Mouse (Mus musculus) MEL (cell line): Measurements from ENCODE around the gene Etv5. TPM values are rescaled to one million over a fixed set of nuclear protein-coding genes. Genes with fewer than 3 reads are reported as not detected.

Experiments used
- DNase-seq: peaks from one replicate; pipeline ENCODE4 v3.0.0; 2011; ENCODE audit warnings: low read depth, low spot score
- H3K27ac ChIP-seq: 2 replicates; pipeline ENCODE4 v1.5.1; 2012; ENCODE audit warnings: low read depth, mild to moderate bottlenecking, control low read depth, low read length, moderate library complexity; ENCODE audit not compliant: control insufficient read depth
- H3K27me3 ChIP-seq, 2 experiments: fragments of 150-350 bp in 1 of 2; sonication (generic) in 1 of 2; 2 replicates each; pipeline ENCODE4 v1.6.1; 2012; ENCODE audit warnings: low read length in 2 of 2, mild to moderate bottlenecking in 2 of 2, improper control_type of control experiment in 1 of 2, moderate library complexity in 1 of 2; ENCODE audit not compliant: insufficient read depth in 2 of 2, control insufficient read depth in 1 of 2
- H3K36me3 ChIP-seq, 2 experiments: 2 replicates each; pipeline ENCODE4 v1.6.1; 2012 to 2014; ENCODE audit warnings: low read length in 2 of 2, improper control_type of control experiment in 1 of 2, inconsistent platforms in 1 of 2, mild to moderate bottlenecking in 1 of 2; ENCODE audit not compliant: insufficient read depth in 2 of 2, control insufficient read depth in 1 of 2
- H3K4me1 ChIP-seq, 2 experiments: fragments of 150-350 bp in 1 of 2; sonication (generic) in 1 of 2; 2 replicates each; pipeline ENCODE4 v1.6.1; 2012; ENCODE audit warnings: low read length in 2 of 2, improper control_type of control experiment in 1 of 2, mild to moderate bottlenecking in 1 of 2; ENCODE audit not compliant: insufficient read depth in 2 of 2, control insufficient read depth in 1 of 2
- H3K4me3 ChIP-seq, 2 experiments: fragments of 150-350 bp in 1 of 2; sonication (generic) in 1 of 2; 2 replicates each; pipeline ENCODE4 v1.5.1; 2012; ENCODE audit warnings: low read depth in 2 of 2, low read length in 2 of 2, mild to moderate bottlenecking in 2 of 2, moderate library complexity in 2 of 2, control low read depth in 1 of 2, improper control_type of control experiment in 1 of 2; ENCODE audit not compliant: control insufficient read depth in 1 of 2, insufficient read depth in 1 of 2
- H3K79me2 ChIP-seq: 2 replicates; pipeline ENCODE4 v1.6.1; 2012; ENCODE audit warnings: mild to moderate bottlenecking, low read length, moderate library complexity; ENCODE audit not compliant: control insufficient read depth, poor library complexity, insufficient read depth
- H3K9ac ChIP-seq: 2 replicates; pipeline ENCODE4 v1.6.1; 2012; ENCODE audit warnings: low read depth, mild to moderate bottlenecking, control low read depth, low read length, moderate library complexity; ENCODE audit not compliant: control insufficient read depth, poor library complexity, severe bottlenecking
- H3K9me3 ChIP-seq: fragments of 150-350 bp; sonication (generic); replicated peaks from 2 replicates; pipeline ENCODE4 v1.6.1; 2012; ENCODE audit warnings: mild to moderate bottlenecking, low read length, improper control_type of control experiment, moderate library complexity; ENCODE audit not compliant: insufficient read depth
- BHLHE40 ChIP-seq: IDR thresholded peaks from 2 replicates; pipeline ENCODE4 v1.6.1; 2012; ENCODE audit warnings: low read depth, mild to moderate bottlenecking, inconsistent platforms, low read length, improper control_type of control experiment, borderline replicate concordance
- CTCF ChIP-seq, 3 experiments: IDR thresholded peaks in 2 of 3; conservative IDR thresholded peaks in 1 of 3; 2 replicates each; pipeline ENCODE4 v1.5.1; 2011 to 2012; ENCODE audit warnings: low read length in 3 of 3, low read depth in 2 of 3, mild to moderate bottlenecking in 2 of 3, improper control_type of control experiment in 1 of 3, inconsistent platforms in 1 of 3, mixed read lengths in 1 of 3, moderate library complexity in 1 of 3; ENCODE audit not compliant: control insufficient read depth in 1 of 3, insufficient read depth in 1 of 3, poor library complexity in 1 of 3, severe bottlenecking in 1 of 3
- E2F4 ChIP-seq: IDR thresholded peaks from 2 replicates; pipeline ENCODE4 v1.6.1; 2011; ENCODE audit warnings: low read depth, low read length, improper control_type of control experiment, borderline replicate concordance
- EP300 ChIP-seq, 2 experiments: IDR thresholded peaks; 2 replicates each; pipeline ENCODE4 v1.6.1; 2011; ENCODE audit warnings: improper control_type of control experiment in 2 of 2, low read length in 2 of 2, low read depth in 1 of 2, mild to moderate bottlenecking in 1 of 2
- ETS1 ChIP-seq: IDR thresholded peaks from 2 replicates; pipeline ENCODE4 v1.6.1; 2012; ENCODE audit warnings: low read depth, mild to moderate bottlenecking, inconsistent platforms, low read length, improper control_type of control experiment, moderate library complexity
- GATA1 ChIP-seq: IDR thresholded peaks from 2 replicates; pipeline ENCODE4 v1.6.1; 2011; ENCODE audit warnings: low read depth, low read length, improper control_type of control experiment
- JUND ChIP-seq: IDR thresholded peaks from 2 replicates; pipeline ENCODE4 v1.6.1; 2011; ENCODE audit warnings: low read depth, mild to moderate bottlenecking, improper control_type of control experiment, low read length
- KAT2A ChIP-seq: conservative IDR thresholded peaks from 2 replicates; pipeline ENCODE4 v1.6.1; 2012; ENCODE audit warnings: low read depth, low read length, improper control_type of control experiment, inconsistent platforms
- MAZ ChIP-seq: IDR thresholded peaks from 2 replicates; pipeline ENCODE4 v1.6.1; 2012; ENCODE audit warnings: low read depth, mild to moderate bottlenecking, inconsistent platforms, low read length, improper control_type of control experiment
- MEF2A ChIP-seq: IDR thresholded peaks from 2 replicates; pipeline ENCODE4 v1.6.1; 2014; ENCODE audit warnings: low read depth, mild to moderate bottlenecking, inconsistent platforms, low read length, improper control_type of control experiment; ENCODE audit not compliant: poor library complexity, insufficient replicate concordance, severe bottlenecking; ENCODE audit errors: extremely low read depth
- MXI1 ChIP-seq: IDR thresholded peaks from 2 replicates; pipeline ENCODE4 v1.6.1; 2011; ENCODE audit warnings: mild to moderate bottlenecking, low read depth, low read length, improper control_type of control experiment
- MYB ChIP-seq: IDR thresholded peaks from 2 replicates; pipeline ENCODE4 v1.6.1; 2011; ENCODE audit warnings: mild to moderate bottlenecking, low read depth, low read length, improper control_type of control experiment
- MYC ChIP-seq: IDR thresholded peaks from 2 replicates; pipeline ENCODE4 v1.6.1; 2011; ENCODE audit warnings: low read depth, mild to moderate bottlenecking, low read length, improper control_type of control experiment, moderate library complexity
- NRF1 ChIP-seq: IDR thresholded peaks from 2 replicates; pipeline ENCODE4 v1.6.1; 2014; ENCODE audit warnings: low read depth, mild to moderate bottlenecking, inconsistent platforms, low read length, improper control_type of control experiment, moderate library complexity; ENCODE audit not compliant: poor library complexity, insufficient read depth, severe bottlenecking
- POLR2AphosphoS5 ChIP-seq: IDR thresholded peaks from 2 replicates; pipeline ENCODE4 v1.6.1; 2012; ENCODE audit warnings: low read depth, borderline replicate concordance, mild to moderate bottlenecking, inconsistent platforms, low read length, moderate library complexity, mixed read lengths
- RAD21 ChIP-seq: IDR thresholded peaks from 2 replicates; pipeline ENCODE4 v1.6.1; 2011; ENCODE audit warnings: mild to moderate bottlenecking, low read depth, low read length, improper control_type of control experiment
- RCOR1 ChIP-seq: IDR thresholded peaks from 2 replicates; pipeline ENCODE4 v1.6.1; 2012; ENCODE audit warnings: low read depth, mild to moderate bottlenecking, inconsistent platforms, low read length, improper control_type of control experiment
- SMC3 ChIP-seq: IDR thresholded peaks from 2 replicates; pipeline ENCODE4 v1.6.1; 2011; ENCODE audit warnings: low read depth, low read length, improper control_type of control experiment
- TAL1 ChIP-seq: IDR thresholded peaks from 2 replicates; pipeline ENCODE4 v1.6.1; 2012; ENCODE audit warnings: mild to moderate bottlenecking, inconsistent platforms, low read length, moderate library complexity, mixed read lengths
- USF1 ChIP-seq: IDR thresholded peaks from 2 replicates; pipeline ENCODE4 v1.6.1; 2014; ENCODE audit warnings: low read depth, mild to moderate bottlenecking, inconsistent platforms, low read length, improper control_type of control experiment, moderate library complexity
- USF2 ChIP-seq, 2 experiments: IDR thresholded peaks; 2 replicates each; pipeline ENCODE4 v1.6.1; 2011 to 2012; ENCODE audit warnings: improper control_type of control experiment in 2 of 2, low read length in 2 of 2, borderline replicate concordance in 1 of 2, inconsistent platforms in 1 of 2, low read depth in 1 of 2, mild to moderate bottlenecking in 1 of 2; ENCODE audit not compliant: insufficient read depth in 1 of 2
- ZKSCAN1 ChIP-seq: IDR thresholded peaks from 2 replicates; pipeline ENCODE4 v1.6.1; 2012; ENCODE audit warnings: low read depth, mild to moderate bottlenecking, inconsistent platforms, low read length, improper control_type of control experiment, moderate library complexity
- polyA plus RNA-seq, 2 experiments: library from polyadenylated mRNA; stranded (reverse) in 1 of 2; unstranded in 1 of 2; fragments of >175 nt in 1 of 2; fragments of >200 nt in 1 of 2; gene quantifications; 2 replicates each; pipeline versions ENCODE4 v1.2.1 to v1.2.4; 2012; ENCODE audit warnings: low replicate concordance in 2 of 2, low read depth in 1 of 2; ENCODE audit not compliant: insufficient read length in 2 of 2, insufficient read depth in 1 of 2, missing spikeins in 1 of 2
- total RNA-seq: library from RNA; depleted of rRNA; stranded (reverse); fragments of 300-350 nt; gene quantifications from 2 replicates; pipeline ENCODE4 v1.2.3, GENCODE M21; 2012

Etv5 gene
- total and polyA plus RNA-seq, 3 experiments = 8.2 to 18.3 TPM; not detected in 1

DNA sequence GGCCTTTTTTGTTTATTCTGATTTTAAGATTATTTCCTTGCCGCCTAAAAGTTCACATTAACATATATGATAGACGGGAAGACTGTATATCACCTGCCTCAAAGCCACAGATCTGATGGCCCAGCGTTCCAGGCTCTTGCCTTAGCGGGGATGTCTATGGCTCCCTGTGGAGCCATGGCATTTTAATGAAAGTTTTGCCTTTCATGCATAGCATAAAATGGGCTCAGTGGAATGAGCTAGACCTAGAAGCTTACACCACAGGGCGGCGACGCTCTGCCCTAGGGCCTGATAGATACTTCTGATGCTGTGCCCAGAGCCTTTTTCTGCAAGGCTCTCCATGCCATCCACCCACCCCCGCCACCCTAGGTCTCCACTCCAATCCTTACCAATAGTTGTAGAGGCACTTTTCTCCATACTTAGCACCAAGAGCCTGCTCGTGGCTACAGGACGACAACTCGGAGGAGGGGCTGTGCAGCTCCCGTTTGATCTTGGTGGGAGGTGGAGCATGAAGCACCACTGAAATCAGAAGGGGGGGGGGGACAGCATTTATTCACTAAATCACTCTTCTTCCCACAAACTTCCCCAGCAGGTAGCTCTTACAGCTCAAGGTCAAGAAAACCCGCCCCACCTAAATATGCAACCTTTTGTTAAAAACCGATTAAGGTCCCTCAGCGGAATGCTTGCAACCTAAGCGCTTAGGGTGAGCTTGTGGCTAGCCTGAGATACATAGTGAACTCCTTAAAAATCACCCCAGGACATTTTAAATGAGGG lies 26.9 kb downstream of the Etv5 start:
- TF ChIP-seq POLR2AphosphoS5 = no peak
- H3K9ac ChIP-seq = no peak overlapping the region
- no peaks in the 10 kb centered on the region for H3K27me3 ChIP-seq
- no peaks in the 10 kb centered on the region for H3K79me2 ChIP-seq
- H3K4me3 ChIP-seq = no peak overlapping the region
- peaks cover 0 to 3% of the 10 kb centered on the region in 2 experiments; a peak in 2 of 4 replicates for H3K36me3 ChIP-seq
- H3K9me3 ChIP-seq = no peaks in the 10 kb centered on the region
- H3K4me1 ChIP-seq = peaks cover 0 to 5% of the 10 kb centered on the region in 2 experiments; a peak in 2 of 4 replicates
- DNase-seq = no peak
- no peak overlapping the region for H3K27ac ChIP-seq

- Histone ChIP-seq H3K27me3 (no peaks in the 10 kb centered on the region), H3K36me3 (peaks cover 0 to 3% of the 10 kb centered on the region in 2 experiments; a peak in 2 of 4 replicates), H3K4me3 (no peak overlapping the region), H3K9me3 (no peaks in the 10 kb centered on the region), H3K4me1 (peaks cover 0 to 5% of the 10 kb centered on the region in 2 experiments; a peak in 2 of 4 replicates), H3K79me2 (no peaks in the 10 kb centered on the region), H3K27ac (no peak overlapping the region), H3K9ac (no peak overlapping the region)
- TF ChIP-seq MAZ = no peak
- TF ChIP-seq ETS1 = no peak
- TF ChIP-seq NRF1 = no peak
- no peak for TF ChIP-seq RAD21
- no peak for TF ChIP-seq USF1
- TF ChIP-seq BHLHE40 = no peak
- no peak for TF ChIP-seq USF2 (IDR thresholded peaks at IDR 0.05; ENCODE audit: borderline replicate concordance in 1 of 2, insufficient read depth in 1 of 2, low read depth in 1 of 2, low read length in 2 of 2)
- TF ChIP-seq E2F4 = no peak
- TF ChIP-seq MYC = no peak
- TF ChIP-seq KAT2A = no peak
- no peak for DNase-seq
Measured at GRCm38 (mm10) chr16:22411764-22412163, 27.8 kb downstream of the Etv5 start.

DNA sequence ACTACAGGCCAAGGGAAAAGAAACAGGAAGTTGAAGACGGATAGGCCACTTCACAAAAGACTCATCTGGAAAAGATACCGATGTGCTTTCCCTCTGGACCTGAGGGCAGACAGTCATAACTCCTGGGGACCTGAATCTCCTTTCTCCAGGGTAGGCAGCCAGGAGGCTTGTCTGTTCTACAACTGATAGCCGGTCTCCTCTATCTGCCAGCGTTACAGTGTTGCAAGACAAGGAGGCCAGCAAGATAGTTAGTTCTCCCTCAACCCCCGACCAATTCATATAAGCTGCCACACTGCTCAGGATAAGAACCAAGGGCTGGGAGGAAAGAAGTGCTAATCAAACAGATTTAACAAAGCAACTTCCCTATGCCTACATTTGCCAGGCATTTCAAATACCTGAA lies 29.5 kb downstream of the Etv5 start:
- Histone ChIP-seq H3K4me3 (no peak overlapping the region), H3K9ac (no peak overlapping the region), H3K27me3 (no peaks in the 10 kb centered on the region), H3K79me2 (no peaks in the 10 kb centered on the region), H3K9me3 (no peaks in the 10 kb centered on the region), H3K4me1 (peaks cover 0 to 5% of the 10 kb centered on the region in 2 experiments; a peak in 2 of 4 replicates), H3K27ac (no peak overlapping the region), H3K36me3 (peaks cover 0 to 3% of the 10 kb centered on the region in 2 experiments; a peak in 2 of 4 replicates)
- peak; percentile 76 for DNase-seq
- TF ChIP-seq BHLHE40 (no peak), GATA1 (peak; percentile 77), MAZ (no peak), JUND (no peak), CTCF (IDR thresholded peaks at IDR 0.05 in 2 of 3, conservative IDR thresholded peaks at IDR 0.05 in 1 of 3; ENCODE audit: control insufficient read depth in 1 of 3, insufficient read depth in 1 of 3, low read depth in 2 of 3, low read length in 3 of 3, poor library complexity in 1 of 3, severe bottlenecking in 1 of 3) (no peak), ZKSCAN1 (no peak), USF1 (no peak), RCOR1 (peak; percentile 39; the same call in 1 of the 2 replicates), MEF2A (no peak), MXI1 (0 out of 2 replicates have a peak, but pooled peaks have one; percentile 28), MYB (no peak), EP300 (IDR thresholded peaks at IDR 0.05; ENCODE audit: low read depth in 1 of 2, low read length in 2 of 2) (peak; percentile 69 to 81), MYC (no peak), ETS1 (peak; percentile 17; the same call in 1 of the 2 replicates), SMC3 (0 out of 2 replicates have a peak, but pooled peaks have one; percentile 10), TAL1 (peak; percentile 82)
